Mouse (Mus musculus) ES-Bruce4 (cell line): ENCODE results near the gene Rps7. TPM values are rescaled to one million over a fixed set of nuclear protein-coding genes. Genes with fewer than 3 reads are reported as not detected.
A peak's percentile ranks its signal among the peaks of the same experiment; 100 is the strongest.

Source experiments
- H3K27ac ChIP-seq: 2 replicates; pipeline ENCODE4 v1.5.1; 2012; ENCODE audit warnings: low read length, inconsistent platforms; ENCODE audit not compliant: insufficient read depth
- H3K27me3 ChIP-seq: 2 replicates; pipeline ENCODE4 v1.6.1; 2012; ENCODE audit warnings: mild to moderate bottlenecking, low read length, inconsistent platforms; ENCODE audit not compliant: control insufficient read depth, poor library complexity, insufficient read depth, severe bottlenecking
- H3K36me3 ChIP-seq: 2 replicates; pipeline ENCODE4 v1.6.1; 2012; ENCODE audit warnings: inconsistent platforms, mild to moderate bottlenecking, low read length, moderate library complexity; ENCODE audit not compliant: control insufficient read depth, poor library complexity, insufficient read depth, severe bottlenecking
- H3K4me1 ChIP-seq: one replicate; pipeline ENCODE4 v1.8.1; 2011; ENCODE audit warnings: low read length; ENCODE audit not compliant: control insufficient read depth, insufficient read depth
- H3K4me3 ChIP-seq: 2 replicates; pipeline ENCODE4 v1.5.1; 2011; ENCODE audit warnings: low read depth, mild to moderate bottlenecking, low read length
- H3K9ac ChIP-seq: 2 replicates; pipeline ENCODE4 v1.6.1; 2012; ENCODE audit warnings: low read depth, mild to moderate bottlenecking, inconsistent platforms; ENCODE audit not compliant: poor library complexity, severe bottlenecking
- H3K9me3 ChIP-seq: replicated peaks from 2 replicates; pipeline ENCODE4 v1.6.1; 2012; ENCODE audit warnings: mild to moderate bottlenecking, low read length, inconsistent platforms; ENCODE audit not compliant: control insufficient read depth, poor library complexity, insufficient read depth, severe bottlenecking
- CTCF ChIP-seq: IDR thresholded peaks from one replicate; pipeline ENCODE4 v1.8.1; 2011; ENCODE audit warnings: low read depth, low read length
- EP300 ChIP-seq: IDR thresholded peaks from 2 replicates; pipeline ENCODE4 v1.6.1; 2011; ENCODE audit warnings: low read depth, low read length; ENCODE audit not compliant: insufficient read depth
- POLR2A ChIP-seq: IDR thresholded peaks from one replicate; pipeline ENCODE4 v1.8.1; 2011; ENCODE audit warnings: low read length; ENCODE audit not compliant: insufficient read depth
- polyA plus RNA-seq: library from polyadenylated mRNA; stranded (reverse); fragments of >200 nt; gene quantifications from 2 replicates; pipeline ENCODE4 v1.2.4, GENCODE M21; 2011; ENCODE audit warnings: low read depth; ENCODE audit not compliant: missing spikeins, insufficient read depth, insufficient read length

The Rps7 gene
- 1,062 and 1,139 TPM in 2 replicates for polyA plus RNA-seq

GRCm38 (mm10) chr12:28635535-28636476, at the start of gene Rps7:
Gene Rps7 (minus strand): TSS chr12:28635953.
- H3K4me1 ChIP-seq = peaks cover 2% of the 10 kb centered on the region
- peak within 1 kb of the TSS; percentile 93 for H3K4me3 ChIP-seq
- TF ChIP-seq CTCF (no peak), POLR2A (peak; percentile 65), EP300 (no peak)
- H3K27ac ChIP-seq = peak within 1 kb of the TSS; percentile 60
- peak within 1 kb of the TSS; percentile 97 for H3K9ac ChIP-seq
- no peaks in the 10 kb centered on the region for H3K27me3 ChIP-seq
- no peaks in the 10 kb centered on the region for H3K9me3 ChIP-seq
- H3K36me3 ChIP-seq = peaks cover 46% of the 10 kb centered on the region

GRCm38 (mm10) chr12:28684674-28685073, 48.9 kb upstream of the Rps7 start:
- Histone ChIP-seq H3K4me3 (no peak overlapping the region), H3K9me3 (no peaks in the 10 kb centered on the region), H3K27ac (no peak overlapping the region), H3K27me3 (no peaks in the 10 kb centered on the region), H3K9ac (no peak overlapping the region), H3K4me1 (no peaks in the 10 kb centered on the region), H3K36me3 (no peaks in the 10 kb centered on the region)
- TF ChIP-seq POLR2A (no peak), EP300 (no peak), CTCF (no peak)

- H3K27me3 ChIP-seq = no peaks in the 10 kb centered on the region
These were observed 40.1 kb upstream of the Rps7 start for GRCm38 (mm10) chr12:28675925-28676209.

GRCm38 (mm10) chr12:28675121-28675924, 39.6 kb upstream of the Rps7 start, which contains the start of gene Adi1:
Gene Adi1 (plus strand): TSS chr12:28675231.
- Histone ChIP-seq H3K36me3 (no peaks in the 10 kb centered on the region), H3K4me1 (peaks cover 2% of the 10 kb centered on the region), H3K27ac (peak within 1 kb of the TSS; percentile 69), H3K4me3 (peak within 1 kb of the TSS; percentile 74), H3K9me3 (no peaks in the 10 kb centered on the region), H3K27me3 (no peaks in the 10 kb centered on the region), H3K9ac (peak within 1 kb of the TSS; percentile 46)
- TF ChIP-seq CTCF (no peak), EP300 (no peak), POLR2A (peak; percentile 32)

More at GRCm38 (mm10) chr12:28675925-28676209, 40.1 kb upstream of the Rps7 start:
- peak overlapping the region; percentile 46 for H3K9ac ChIP-seq
- H3K4me3 ChIP-seq = peak overlapping the region; percentile 74
- H3K9me3 ChIP-seq = no peaks in the 10 kb centered on the region
- H3K4me1 ChIP-seq = peaks cover 2% of the 10 kb centered on the region
- TF ChIP-seq CTCF = no peak
- TF ChIP-seq EP300 = no peak
- TF ChIP-seq POLR2A = no peak
- peak overlapping the region; percentile 31 for H3K27ac ChIP-seq
- H3K36me3 ChIP-seq = no peaks in the 10 kb centered on the region

- no peak overlapping the region for H3K27ac ChIP-seq
- H3K9ac ChIP-seq = 0 out of 2 replicates have a peak overlapping the region, but pooled peaks have one; percentile 46
- H3K4me3 ChIP-seq = no peak overlapping the region
- no peaks in the 10 kb centered on the region for H3K27me3 ChIP-seq
- no peaks in the 10 kb centered on the region for H3K9me3 ChIP-seq
- H3K36me3 ChIP-seq = no peaks in the 10 kb centered on the region
- H3K4me1 ChIP-seq = peaks cover 2% of the 10 kb centered on the region
- TF ChIP-seq EP300 (no peak), POLR2A (no peak), CTCF (no peak)
These were observed 38.4 kb upstream of the Rps7 start for GRCm38 (mm10) chr12:28674038-28674720.
